Mouse (Mus musculus): ENCODE measurements around the gene Map7.

Map7 gene

DNA sequence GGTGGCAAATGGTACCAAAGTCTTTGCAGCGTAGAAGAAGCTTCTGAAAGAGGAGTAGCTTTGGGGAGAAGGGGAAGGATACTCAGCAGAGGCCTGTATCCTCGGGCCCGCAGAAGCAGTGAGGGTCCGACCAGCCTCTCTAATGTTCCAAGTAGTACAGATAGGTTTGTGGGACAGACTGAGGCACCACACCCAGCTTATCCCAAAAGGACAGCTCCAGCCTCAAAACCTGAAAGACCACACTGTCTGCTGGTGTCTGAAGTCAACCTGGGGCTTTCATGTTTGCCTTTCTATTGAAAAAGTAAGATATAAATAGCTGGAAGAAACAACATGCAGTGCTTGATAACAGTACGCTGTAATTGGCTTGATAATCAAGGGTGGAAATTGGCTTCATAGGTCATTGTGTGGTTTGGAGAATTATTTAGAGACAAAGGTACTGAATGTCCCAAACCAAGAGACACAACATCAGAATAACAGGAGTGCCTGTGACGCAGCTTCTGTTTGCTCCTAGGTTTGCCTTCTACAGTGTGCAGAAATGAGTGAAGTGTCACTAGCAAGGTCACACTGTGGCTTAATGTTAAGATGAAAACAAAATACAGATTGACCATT is 42.0 kb downstream of the Map7 start:
- DNase-seq, result no peak

DNA sequence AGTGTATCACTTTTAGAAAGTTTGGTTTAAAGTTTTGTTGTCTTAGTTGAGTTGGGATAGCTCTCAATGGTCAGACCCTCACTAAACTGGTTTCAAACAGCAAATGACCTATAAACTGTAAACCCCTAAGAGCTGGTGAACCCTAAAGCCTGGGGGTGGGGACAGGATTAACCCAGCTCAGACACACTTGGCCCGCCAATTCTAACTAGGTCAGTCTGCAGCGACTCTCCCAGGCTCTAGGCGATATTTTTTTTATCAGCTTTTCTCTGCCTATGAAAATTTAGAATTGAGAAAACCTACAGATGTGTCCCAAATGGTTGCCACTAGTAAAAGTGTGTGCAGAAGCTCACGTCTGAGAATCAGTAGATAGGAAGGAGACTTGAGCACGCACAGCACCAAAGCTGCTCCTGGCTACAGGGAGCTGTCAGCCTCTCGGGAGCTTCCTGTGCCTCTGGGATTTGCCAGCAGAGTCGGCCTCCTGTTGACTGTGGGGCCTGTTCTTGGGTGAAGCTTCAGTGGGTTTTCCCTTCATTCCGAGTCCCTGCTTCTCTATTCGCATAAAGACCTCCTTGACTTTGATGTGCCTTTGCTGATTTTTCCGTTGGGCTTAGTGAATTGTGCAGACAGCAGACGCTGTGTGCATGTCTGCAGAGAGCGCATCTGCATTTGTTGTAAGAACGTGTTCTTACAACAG is 46.7 kb downstream of the Map7 start:
- DNase-seq, result no peak

DNA sequence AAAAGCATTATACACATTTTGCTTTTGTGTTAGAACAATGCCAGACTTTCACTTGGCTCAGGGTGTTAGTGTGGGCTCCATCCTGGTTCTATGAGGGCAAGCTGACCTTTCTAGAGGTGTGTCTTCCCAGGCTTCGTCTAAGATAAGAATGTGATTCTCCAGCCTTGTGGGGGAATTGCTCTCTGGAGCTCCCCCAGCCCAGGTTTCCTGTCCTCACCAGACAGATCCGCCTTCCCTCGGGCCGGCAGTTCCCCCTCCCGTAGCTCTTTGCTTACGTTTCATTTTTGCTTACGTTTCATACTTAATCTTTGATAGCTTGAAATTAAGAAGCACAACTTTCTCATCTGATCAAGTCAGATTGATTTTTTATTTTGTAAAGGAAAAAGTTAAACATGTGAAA is 48.8 kb downstream of the Map7 start:
- no peak for DNase-seq

DNA sequence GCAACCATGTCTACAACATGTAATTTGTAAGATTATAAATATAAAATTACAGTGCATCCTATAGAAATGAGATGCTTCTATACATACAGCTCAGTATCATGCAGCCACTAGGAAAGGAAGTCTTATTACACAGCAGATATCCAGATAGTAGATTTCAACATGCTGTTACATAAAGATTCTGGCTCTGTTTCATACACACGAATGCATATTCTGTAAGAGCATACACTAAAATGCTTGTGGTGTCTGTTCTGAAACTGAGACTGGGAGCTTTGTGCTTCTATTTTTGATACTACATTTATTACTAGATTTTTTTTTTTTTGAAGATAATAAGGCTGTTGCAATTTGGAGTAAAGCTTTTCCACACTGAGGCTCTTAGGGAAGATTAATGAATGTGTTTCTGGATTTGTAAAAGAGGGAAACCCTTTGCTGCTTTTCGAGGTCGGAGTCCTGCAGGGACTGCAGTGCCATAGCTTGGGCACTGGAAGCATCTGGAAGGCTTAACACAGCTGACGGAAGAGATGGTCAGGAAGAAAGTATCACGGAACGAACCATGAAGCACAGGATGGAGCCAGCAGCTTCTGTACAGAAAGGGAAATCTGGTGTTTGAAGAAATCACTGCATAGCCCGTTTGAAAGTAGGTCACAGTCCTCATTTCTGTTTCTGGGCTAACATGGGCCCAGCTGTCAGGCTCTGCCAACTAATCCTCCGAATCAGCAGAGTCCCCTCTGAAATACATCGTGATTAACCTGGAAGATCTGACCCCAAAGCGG is 50.9 kb downstream of the Map7 start:
- DNase-seq, result no peak

DNA sequence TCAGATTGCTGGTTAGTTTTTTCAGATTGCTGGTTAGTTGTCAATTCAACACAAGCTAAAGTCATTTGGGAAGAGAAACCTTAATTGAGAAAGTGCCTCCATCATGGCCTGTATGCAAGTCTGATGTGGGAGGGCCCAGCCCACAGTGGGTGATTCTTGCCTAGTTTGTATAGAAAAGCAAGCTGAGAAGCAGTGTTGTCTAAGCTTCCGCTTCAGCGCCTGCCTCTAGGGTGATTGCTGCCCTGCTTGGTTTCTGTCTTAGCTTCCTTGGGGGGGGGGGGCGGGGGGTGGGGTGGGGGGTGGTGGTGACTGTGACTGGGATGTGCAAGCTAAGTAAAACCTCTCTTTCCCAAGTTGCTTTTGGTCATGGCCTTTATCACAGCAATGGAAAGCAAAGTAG is 53.0 kb downstream of the Map7 start:
- no peak for DNase-seq

DNA sequence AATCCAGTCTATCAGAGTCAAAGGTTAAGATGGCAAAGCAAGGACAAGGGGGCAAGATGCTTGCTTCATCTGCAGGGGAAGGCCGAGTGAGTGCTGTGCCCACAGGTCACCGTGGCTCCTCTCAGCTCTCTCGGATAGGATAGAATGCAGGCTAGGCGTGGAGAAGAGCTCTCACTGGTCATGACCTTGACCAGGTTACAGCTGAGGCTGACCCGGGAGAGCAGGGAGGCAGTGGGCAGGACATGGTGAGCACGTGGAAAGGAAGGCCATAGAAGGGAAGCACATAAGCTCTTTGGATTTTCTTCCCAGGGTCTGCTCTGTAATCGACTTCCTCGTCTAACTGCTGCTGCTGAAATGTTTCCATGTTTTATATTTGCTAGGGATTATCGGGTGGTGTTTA is 53.9 kb downstream of the Map7 start:
- DNase-seq, result no peak

DNA sequence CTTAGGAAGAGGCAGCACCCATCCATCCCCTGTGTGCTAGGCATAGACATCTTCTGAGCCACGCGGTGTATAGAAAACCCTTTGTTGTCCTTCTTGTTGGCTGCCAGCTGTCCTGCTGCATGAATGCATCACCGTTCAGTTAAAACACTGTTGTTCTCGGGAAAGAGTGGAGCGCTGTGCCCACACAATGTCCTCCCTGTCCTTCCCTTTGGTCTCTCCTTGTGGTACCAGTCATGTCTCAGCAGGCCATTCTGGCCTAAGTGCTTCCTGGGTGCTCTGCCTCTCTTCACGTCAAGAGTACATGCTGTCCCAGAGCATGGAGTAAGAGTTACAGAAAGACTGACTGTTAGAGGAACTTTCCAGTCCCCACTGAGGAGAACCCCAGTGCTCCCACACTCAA is 54.5 kb downstream of the Map7 start:
- peak; percentile 83 for DNase-seq

DNA sequence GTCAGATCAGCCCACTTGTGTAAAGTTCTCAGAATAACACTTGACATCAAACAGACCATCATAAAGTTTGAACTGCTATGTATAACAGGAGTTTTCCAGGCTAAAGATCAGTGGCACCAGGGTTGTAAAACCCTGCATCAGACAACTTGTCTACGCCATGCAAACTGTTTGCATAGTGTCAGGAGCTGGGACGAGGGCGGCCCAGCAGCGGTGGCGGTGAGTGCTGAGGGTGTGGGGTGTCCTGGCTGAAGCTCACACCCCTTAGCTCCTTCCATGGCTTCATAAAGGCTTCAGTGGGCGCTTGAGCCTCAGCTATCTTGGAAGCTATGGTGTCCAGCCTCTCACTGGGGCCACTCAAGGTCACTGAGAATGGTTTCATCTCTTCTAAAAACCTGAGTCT is 55.2 kb downstream of the Map7 start:
- no peak for DNase-seq

DNA sequence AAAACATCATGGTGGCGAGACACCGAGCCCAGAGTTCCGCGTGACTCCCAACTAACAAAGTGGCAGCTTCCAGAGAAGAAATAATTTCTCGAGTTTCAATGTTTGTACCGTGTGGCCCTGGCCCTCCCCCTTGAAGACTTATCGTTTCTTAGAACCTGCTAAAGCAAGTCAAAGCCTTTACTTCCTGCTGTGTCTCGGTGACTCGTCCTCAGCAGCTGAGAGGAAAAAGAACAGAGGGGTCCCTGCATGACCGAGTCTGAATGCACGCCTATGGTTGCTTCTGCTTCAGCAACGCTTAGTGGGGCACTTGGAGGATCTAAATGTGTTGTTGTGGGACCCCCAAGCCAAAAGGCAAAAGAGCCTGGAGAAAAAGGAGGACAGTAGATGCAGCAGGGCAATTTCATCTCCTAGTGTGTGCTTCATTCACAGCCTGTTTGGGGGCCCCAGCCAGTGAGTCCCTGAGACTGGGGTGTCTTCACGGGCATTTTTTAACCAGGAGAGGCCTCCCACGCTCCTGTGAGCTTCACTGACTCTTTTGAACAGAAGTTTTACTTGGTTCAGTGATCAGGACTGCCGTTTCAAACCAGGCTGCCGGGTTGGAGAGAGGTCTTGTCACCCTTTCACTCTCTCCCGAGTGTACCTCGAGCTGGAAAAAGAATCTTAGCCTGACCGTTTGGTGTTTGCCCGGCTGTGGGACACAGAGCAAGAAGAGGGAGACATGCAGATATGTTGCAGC is 56.6 kb downstream of the Map7 start:
- no peak for DNase-seq

DNA sequence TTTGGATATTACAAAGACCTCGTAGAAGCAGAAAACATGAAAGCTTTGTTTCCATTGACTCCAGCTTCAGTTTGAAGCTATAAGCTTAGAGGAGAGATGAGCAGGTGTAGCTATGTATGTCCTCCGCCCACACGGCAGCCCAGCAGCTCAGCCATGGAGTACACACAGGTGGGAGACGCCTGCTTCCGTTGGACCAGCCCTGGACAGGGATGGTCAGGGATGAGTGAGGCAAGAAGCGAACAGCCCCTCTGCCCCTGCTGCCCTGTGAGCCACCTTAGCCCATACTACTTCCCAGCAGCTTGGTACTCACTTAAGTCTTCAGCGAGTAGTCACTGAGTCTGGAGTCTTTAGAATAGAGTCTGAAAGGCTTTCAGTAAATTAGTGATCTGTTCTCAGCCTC is 58.7 kb downstream of the Map7 start:
- no peak for DNase-seq

DNA sequence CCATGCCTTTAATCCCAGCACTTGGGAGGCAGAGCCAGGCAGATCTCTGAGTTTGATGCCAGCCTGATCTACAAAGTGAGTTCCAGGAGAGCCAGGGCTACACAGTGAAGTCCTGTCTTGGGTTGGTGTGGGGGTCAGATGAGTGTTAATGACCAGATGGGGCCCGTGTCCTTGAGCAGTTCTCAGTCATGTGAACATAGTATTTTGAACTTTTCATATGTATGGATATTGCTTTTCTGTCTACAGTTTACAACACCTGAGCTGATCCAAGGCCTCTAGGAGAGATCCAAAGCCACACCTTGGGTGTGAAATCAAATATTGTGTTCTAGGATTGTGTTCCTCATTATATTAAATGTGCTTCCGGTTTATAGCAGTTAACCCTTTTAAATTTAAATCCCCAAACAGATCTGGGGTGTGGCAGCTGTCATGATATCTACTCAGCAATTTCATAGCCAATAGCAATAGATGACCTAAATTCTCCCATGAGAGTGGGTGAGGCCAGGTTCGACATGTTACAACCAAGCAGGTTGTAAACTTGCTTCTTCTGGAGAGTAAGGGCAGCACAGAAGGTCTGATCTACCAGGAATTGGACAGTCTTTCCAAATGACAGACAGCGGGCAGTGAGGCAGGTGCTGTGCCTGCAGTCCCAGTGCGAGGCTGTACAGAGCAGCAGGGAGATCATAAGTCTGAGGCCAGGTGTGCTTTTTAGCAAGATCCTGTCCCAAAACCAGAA is 61.5 kb downstream of the Map7 start:
- DNase-seq, result no peak

DNA sequence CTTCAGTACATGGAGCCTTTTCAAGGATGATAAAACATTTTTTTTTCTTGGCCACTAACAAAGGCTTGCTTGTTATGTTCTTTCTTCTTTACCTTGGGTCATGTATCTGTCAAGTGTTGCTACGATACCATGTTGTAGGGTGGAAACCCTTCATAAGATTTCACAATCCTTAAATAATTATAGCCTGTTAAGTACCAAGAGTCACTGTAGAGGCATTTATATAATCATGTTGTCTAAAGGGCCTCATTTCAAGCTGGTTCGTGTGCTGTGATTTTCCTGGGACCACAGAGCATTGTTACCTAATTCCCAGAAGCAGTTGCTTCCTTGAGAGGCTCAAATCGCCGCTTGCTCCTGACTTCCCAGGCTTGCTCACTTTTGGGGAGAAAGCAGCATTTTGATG is 66.1 kb downstream of the Map7 start:
- no peak for DNase-seq

DNA sequence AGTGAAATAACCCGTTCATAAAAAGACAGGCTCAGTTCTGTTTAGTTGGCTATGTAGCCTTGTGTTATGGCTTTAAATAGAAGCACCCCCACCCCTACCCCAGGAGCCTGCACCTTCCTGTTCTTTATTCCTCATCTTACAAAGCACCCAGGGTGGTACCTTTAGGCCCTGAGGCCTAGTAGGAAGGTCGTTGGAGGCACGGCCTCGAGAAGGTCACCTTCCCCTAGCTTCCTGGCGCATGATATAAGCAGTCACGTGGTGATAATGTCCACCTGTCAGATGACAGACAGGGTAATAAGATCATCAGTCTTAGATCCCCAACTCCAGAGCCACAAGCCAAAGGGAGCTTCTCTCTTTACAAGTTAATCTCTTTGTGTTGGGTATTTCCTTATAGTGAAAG is 68.7 kb downstream of the Map7 start:
- DNase-seq, result no peak

DNA sequence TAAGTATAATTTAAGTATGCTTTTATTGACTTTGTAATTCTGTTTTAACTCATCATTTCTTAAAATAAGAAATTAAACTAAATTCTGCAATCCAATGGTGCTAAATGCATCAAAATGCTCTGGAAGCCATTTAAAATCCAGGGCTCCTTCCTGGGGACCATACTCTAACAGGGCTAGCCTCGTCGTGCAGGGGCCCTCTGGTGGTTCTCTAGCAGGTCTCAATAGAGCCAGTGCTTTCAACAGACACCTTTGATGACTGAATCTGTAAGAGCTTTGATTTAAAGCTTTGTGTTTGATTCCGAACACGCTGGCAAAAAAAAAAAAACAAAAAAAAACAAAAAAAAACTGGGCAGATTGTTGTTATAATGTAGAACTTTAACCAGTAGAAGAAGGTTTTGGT is 70.6 kb downstream of the Map7 start:
- no peak for DNase-seq

DNA sequence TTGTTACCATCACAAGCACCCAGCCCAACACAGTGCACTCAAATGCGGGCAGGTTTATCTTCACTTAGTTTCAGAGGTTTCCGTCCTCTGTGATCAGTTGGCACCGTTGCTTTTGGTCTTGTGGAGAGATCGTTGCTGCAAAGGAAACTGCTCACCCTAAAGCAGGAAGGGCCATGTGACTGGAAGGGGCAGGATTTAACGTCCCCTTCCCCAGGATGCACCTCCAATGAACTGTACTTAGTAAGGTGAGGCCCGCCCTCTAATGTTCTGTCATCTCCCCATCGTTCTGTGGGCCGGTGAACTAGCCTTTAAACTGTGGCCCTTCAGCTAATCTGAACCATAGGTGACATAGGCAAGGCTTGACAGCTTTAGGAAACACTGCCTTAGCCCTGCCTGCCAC is 71.3 kb downstream of the Map7 start:
- no peak for DNase-seq

DNA sequence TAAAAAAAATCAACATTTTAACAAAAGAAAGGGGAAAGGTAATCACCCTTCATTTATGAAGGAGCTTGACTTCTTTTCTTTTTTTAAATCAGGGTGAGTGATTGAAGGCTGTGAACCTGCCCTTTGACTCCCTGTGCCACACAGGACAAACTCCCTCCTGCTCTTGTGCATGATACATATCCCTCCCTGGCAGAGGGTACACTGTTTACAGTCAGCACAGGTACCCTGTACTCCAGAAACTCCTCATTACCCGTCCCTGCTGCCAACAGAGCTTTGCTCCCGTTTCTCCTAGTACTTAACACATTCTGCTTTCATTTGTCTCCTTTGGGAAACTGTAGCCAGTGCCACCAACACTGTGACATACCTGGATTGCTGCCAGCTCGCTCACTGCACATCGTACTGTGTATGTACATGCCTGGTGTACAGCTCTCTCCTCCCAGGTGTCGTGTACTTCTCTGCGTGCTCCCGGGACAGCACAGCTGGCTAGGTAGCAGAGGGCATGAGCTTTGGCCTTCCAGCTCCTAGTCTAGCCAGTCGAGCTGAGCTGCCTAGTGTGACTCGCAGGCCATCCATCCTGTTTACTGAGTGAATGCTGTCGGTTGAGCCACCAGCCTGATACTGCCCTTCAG is 72.3 kb downstream of the Map7 start:
- no peak for DNase-seq

DNA sequence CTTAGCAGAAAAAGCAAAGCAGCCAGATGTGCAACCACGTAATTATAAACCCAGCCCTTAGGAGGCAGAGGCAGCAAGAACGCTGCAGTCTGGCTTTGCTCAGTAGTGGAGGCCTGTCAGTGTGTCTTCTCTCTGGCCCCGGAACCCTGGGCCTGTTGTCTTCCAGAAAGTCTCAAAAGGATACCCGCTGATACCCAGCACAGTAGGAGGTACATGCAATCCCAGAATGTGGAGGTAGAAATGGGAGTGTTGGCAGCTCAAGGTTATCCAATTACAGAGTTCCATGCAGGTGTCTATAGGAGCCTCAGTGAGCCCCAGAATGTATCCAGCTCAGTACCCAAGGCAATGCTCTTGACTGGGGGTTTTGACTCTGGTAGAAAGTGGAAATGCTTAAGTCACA is 73.7 kb downstream of the Map7 start:
- no peak for DNase-seq

DNA sequence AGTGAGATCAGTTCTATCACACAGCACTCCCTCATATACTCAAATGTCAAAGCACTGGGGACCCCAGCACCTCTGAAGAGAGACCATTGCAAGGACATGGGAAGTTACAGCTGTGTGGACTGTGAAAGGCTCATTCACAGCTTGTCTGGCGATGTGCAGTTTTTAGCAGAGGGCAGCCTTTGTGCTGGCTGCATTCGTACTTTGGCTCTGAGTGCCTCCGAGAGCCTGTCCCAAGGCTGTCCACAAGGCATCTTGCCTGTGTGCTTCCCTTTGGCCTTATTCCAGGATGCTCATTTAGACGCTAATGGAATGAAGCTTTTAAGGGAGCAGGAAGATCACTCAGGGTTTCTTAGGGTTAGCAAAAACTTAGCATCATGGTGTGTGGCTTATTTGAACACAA is 78.5 kb downstream of the Map7 start:
- peak; percentile 54 for DNase-seq

DNA sequence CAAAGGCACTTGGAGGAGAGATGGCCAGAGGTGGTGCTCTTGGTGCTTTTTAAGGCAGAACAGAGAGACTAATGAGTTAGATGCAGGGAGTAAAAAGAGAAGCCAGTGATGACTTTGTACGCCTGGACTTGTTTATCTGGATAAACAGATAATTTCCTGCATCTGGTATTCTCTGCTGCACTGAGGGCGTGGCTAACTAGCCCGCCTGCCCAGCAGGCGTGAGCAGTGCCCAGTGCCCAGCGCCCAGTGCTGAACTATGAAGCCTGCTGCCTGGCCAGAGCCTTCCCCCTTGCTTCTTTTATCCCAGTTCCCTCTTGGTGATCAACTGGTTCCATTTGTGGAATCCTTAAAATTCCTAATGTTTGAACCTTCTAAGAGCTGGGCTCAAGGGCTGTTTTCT is 81.8 kb downstream of the Map7 start:
- DNase-seq, result no peak

DNA sequence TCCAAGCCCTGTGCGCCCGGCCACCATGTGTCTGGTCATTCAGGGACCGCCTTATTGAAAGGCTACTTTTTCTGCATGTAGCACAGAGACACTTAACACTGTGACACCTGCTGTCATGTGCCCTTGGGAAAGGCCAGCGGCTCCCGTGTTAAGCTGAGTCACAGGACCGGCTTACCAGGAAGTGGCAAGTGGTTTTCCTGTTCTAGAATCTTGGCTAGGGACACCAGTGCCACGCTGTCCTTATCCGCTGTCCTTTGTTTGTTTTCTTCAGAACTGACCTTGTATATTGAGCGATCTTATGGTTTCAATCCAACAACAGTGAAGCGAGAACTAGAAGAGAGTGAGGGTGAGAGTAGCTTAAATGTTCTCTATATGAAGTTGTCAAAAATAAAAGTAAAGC is 85.2 kb downstream of the Map7 start:
- no peak for DNase-seq

DNA sequence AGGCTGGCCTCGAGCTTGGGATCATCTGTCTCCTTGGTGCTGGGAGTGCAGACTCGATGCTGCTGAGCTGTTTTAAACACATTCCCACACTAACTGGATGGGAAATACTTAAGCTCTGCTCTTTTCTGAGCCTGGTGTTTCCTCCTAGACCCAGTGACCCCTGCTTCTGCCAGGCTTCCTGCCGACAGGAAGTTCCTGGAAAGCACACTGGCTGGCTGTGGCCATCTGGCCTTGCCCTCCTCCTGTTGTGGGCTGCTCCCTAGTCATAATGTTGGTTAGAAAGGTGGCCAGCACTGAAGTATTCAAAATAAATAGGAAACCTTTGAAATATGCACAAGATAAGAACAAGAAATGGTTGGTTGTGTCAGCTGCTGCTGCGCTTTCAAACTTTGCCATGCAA is 86.2 kb downstream of the Map7 start:
- DNase-seq, result no peak

DNA sequence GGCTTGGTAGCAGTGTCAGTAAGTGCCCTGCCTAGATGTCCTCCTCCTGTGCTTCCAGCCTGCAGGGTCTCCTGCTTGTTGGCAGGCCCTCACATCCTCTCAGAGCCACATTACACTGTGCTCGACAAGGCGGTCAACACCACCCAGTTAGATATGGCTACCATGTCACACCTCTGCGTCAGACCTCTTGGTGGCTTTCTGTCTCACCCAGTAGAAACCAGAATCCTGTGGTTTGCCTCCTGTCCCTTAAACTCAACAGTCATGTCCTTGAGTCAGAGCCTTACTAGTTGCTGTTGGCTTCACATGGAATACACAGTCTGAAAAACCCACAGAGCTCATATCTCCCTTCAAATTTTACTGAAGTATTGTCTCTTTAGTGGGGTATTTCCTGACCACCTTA is 87.4 kb downstream of the Map7 start:
- DNase-seq, result no peak

DNA sequence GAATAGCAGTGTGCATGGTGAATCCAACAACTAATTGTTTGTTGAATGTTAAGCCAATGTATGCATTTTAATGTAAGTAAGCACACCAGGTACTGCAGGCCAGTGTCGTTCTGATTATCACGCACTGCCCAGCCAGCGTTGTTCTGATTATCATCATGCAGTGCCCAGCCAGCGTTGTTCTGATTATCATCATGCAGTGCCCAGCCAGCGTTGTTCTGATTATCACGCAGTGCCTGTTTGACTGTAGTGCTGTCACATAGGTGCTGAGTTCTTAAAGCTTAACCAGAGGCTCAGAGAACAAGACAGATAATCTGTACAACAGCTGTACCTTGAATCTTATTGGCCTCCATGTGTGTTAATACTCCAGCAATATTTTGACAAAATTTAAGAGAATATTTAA is 88.0 kb downstream of the Map7 start:
- DNase-seq, result no peak
